Mouse (Mus musculus) stomach, postnatal 0 days (tissue): ENCODE data around the gene Aven. TPM values are rescaled to one million over a fixed set of nuclear protein-coding genes. Genes with fewer than 3 reads are reported as not detected.

Experiments used
- ATAC-seq: fragments of 200-750 bp; cut with Nextera tagmentation; 2 replicates; pipeline ENCODE4 v1.8.0; 2017; ENCODE audit not compliant: low FRiP score, low TSS enrichment
- DNase-seq: peaks from one replicate; pipeline ENCODE4 v3.0.0-alpha.2; 2016; ENCODE audit warnings: low spot score
- H3K27ac ChIP-seq: fragments of 300-500 bp; sonication (generic); replicated peaks from 2 replicates; pipeline ENCODE4 v1.5.1; 2014; ENCODE audit warnings: mild to moderate bottlenecking, control low read depth
- H3K27me3 ChIP-seq: fragments of 300-500 bp; sonication (generic); 2 replicates; pipeline ENCODE4 v1.6.1; 2014; ENCODE audit warnings: low read length; ENCODE audit not compliant: control insufficient read depth, insufficient read depth
- H3K36me3 ChIP-seq: fragments of 300-500 bp; sonication (generic); 2 replicates; pipeline ENCODE4 v1.6.1; 2014; ENCODE audit warnings: low read length, mixed read lengths; ENCODE audit not compliant: control insufficient read depth, insufficient read depth
- H3K4me1 ChIP-seq: fragments of 300-500 bp; sonication (generic); replicated peaks from 2 replicates; pipeline ENCODE4 v1.6.1; 2014; ENCODE audit warnings: antibody characterized with exemption; ENCODE audit not compliant: control insufficient read depth, insufficient read depth
- H3K4me2 ChIP-seq: fragments of 300-500 bp; sonication (generic); replicated peaks from 2 replicates; pipeline ENCODE4 v1.6.1; 2014; ENCODE audit warnings: low read depth, mild to moderate bottlenecking, control low read depth, moderate library complexity
- H3K4me3 ChIP-seq: fragments of 300-500 bp; sonication (generic); 2 replicates; pipeline ENCODE4 v1.5.1; 2014; ENCODE audit warnings: low read depth, low read length, control low read depth
- H3K9ac ChIP-seq: fragments of 300-500 bp; sonication (generic); 2 replicates; pipeline ENCODE4 v1.6.1; 2014; ENCODE audit warnings: mild to moderate bottlenecking, low read length, control low read depth, mixed read lengths
- H3K9me3 ChIP-seq: fragments of 300-500 bp; sonication (generic); 2 replicates; pipeline ENCODE4 v1.6.1; 2016; ENCODE audit warnings: low read length; ENCODE audit not compliant: control insufficient read depth
- CTCF ChIP-seq: IDR thresholded peaks from 2 replicates; pipeline ENCODE4 v1.5.1; 2016; ENCODE audit warnings: antibody characterized with exemption, low read depth, mild to moderate bottlenecking, moderate library complexity
- EP300 ChIP-seq: optimal IDR thresholded peaks from 2 replicates; pipeline ENCODE3; 2016; ENCODE audit warnings: antibody characterized with exemption
- WGBS: fragments of 180-500 bp; shearing (Covaris S2); extraction: QIAGEN DNeasy Blood & Tissue Kit; methylation state at CpG from one replicate; pipeline ENCODE4 v1.1.7; 2014; 5-methylcytosine and 5-hydroxymethylcytosine counted together
- microRNA-seq: library from miRNA; unstranded; fragments of <30 nt; microRNA quantifications from one replicate; pipeline ENCODE4, GENCODE M21; 2016
- polyA plus RNA-seq: library from polyadenylated mRNA; unstranded; fragments of >200 nt; fragmentation: Nextera tagmentation; extraction: Ambion mirVana; gene quantifications from 2 replicates; pipeline ENCODE4 v1.2.1, GENCODE M21; 2015

Gene Aven
- polyA plus RNA-seq, 1 experiment from 2014 or later = 3.6 TPM

DNA sequence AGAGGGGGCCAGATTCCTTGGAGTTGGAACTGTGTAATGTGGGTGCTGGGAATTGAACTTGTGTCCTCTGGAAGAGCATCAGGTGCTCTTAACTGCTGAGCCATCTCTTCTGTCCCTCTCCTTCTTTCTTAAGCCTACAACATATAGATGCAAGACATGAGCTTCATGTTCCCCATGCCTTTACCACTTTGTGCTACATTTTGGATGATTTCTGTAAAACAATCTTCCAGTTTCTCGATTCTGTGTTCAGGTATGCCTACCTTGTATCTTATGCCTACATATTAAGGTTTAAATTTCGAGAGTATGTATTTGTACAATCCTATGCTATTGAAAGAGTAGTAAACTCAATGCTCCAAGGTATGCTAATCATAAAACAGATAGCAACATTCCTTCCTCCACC lies 183.4 kb downstream of the Aven start:
- no peak overlapping the region for H3K27ac ChIP-seq

DNA sequence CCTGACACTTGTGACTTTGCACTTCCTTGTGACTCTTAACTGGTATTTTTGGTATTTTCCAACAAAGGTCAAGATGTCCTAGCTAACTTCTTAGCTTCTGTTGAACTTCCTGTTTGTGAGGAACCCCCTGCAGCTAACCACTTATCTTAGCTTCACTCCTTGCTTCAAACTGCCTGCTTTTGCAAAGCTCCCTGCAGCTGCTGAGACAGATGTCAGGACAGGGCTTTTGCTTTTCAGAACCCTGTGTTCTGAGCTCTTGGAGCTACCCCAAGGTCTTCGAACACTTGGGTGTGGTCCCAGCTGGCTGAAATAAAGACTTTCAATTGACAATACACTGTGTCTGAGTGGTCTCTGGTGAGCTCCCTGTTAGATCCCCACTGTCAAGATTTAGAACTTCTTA lies 184.0 kb downstream of the Aven start:
- H3K9me3 ChIP-seq = no peaks in the 10 kb centered on the region
- TF ChIP-seq CTCF = no peak
- no peak for TF ChIP-seq EP300
- no peaks in the 10 kb centered on the region for H3K36me3 ChIP-seq
- DNase-seq (no peak), ATAC-seq (no peak)
- H3K9ac ChIP-seq = no peak overlapping the region
- H3K4me1 ChIP-seq = no peaks in the 10 kb centered on the region
- H3K4me2 ChIP-seq = no peak overlapping the region
- H3K27me3 ChIP-seq = no peaks in the 10 kb centered on the region
- H3K4me3 ChIP-seq = no peak overlapping the region
- WGBS = 36% methylated on average over 1 of the region's 1 CpGs
- no peak overlapping the region for H3K27ac ChIP-seq

More for the DNA sequence above, 183.4 kb downstream of the Aven start:
- H3K4me3 ChIP-seq = no peak overlapping the region
- no peak for TF ChIP-seq EP300
- no peak for TF ChIP-seq CTCF
- no peak overlapping the region for H3K4me2 ChIP-seq
- no peak overlapping the region for H3K9ac ChIP-seq
- ATAC-seq = no peak
- no peaks in the 10 kb centered on the region for H3K4me1 ChIP-seq
- no peaks in the 10 kb centered on the region for H3K27me3 ChIP-seq
- no peaks in the 10 kb centered on the region for H3K9me3 ChIP-seq
- 70% methylated on average over 2 of the region's 2 CpGs for WGBS
- H3K36me3 ChIP-seq = no peaks in the 10 kb centered on the region
- no peak for DNase-seq

DNA sequence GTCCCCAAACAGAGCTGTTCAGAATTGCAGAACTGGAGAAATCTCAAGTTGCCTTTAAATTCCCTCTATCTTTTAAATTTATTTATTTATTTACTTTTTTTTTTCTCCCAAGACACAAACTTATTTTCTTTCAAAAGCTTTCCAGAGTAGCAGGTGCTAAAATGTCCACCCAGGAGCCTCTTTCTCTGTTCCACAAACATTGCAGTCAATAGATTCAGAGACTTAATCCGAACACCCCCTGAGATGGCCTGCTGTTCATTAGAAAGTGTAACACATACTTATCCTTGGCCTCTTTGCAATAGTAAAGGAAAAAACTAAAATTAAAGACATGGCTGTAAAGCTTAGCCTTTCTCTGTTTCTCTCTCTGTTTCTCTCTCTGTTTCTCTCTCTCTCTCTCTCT lies 184.5 kb downstream of the Aven start:
- Histone ChIP-seq H3K9me3 (no peaks in the 10 kb centered on the region), H3K4me2 (no peak overlapping the region), H3K4me1 (no peaks in the 10 kb centered on the region), H3K27me3 (no peaks in the 10 kb centered on the region), H3K27ac (no peak overlapping the region), H3K9ac (no peak overlapping the region), H3K4me3 (no peak overlapping the region), H3K36me3 (no peaks in the 10 kb centered on the region)
- ATAC-seq = no peak
- TF ChIP-seq CTCF = no peak
- TF ChIP-seq EP300 = no peak
- 80% methylated on average over 1 of the region's 1 CpGs for WGBS
- no peak for DNase-seq

DNA sequence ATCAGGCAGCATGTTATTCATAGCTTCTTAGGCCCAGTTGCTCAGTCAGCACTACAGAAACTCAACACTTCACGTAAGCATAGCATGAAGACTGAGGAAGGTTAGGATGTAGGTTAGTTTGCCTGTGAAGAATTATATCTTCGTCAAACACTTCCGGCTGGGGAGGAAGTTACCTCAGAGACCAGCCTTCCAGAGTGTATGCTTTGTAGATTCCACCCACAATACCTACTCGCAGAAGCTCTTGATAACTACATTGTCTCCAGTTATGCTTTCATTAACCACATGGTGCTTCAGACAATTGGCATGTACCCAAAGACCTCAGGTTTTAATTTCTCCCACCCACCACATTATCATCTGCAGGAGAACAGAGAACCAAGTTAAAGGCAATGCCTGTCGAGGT lies 189.1 kb downstream of the Aven start:
- no peak overlapping the region for H3K4me2 ChIP-seq
- H3K4me1 ChIP-seq = no peaks in the 10 kb centered on the region
- DNase-seq = no peak
- H3K4me3 ChIP-seq = no peak overlapping the region
- H3K9me3 ChIP-seq = no peaks in the 10 kb centered on the region
- no peak overlapping the region for H3K9ac ChIP-seq
- H3K27ac ChIP-seq = no peak overlapping the region
- H3K36me3 ChIP-seq = no peaks in the 10 kb centered on the region
- ATAC-seq = no peak
- TF ChIP-seq EP300 (no peak), CTCF (no peak)
- no peaks in the 10 kb centered on the region for H3K27me3 ChIP-seq
- WGBS = 65% methylated on average over 5 of the region's 5 CpGs

Small RNAs within 50 kb of the gene (microRNA-seq; reads per million reads assigned to microRNA genes)
- gene Gm44374 = not detected

Other genes with a start within 250 kb of the Aven start
- gene Nutm1, start 233.7 kb upstream of the Aven start, polyA plus RNA-seq = 0.06 and 0.10 TPM in 2 replicates
- gene Nop10, start 231.0 kb upstream of the Aven start, polyA plus RNA-seq = 169 and 172 TPM in 2 replicates
- 5.4 and 6.2 TPM in 2 replicates for gene Slc12a6, start 227.1 kb upstream of the Aven start, polyA plus RNA-seq
- gene Gm21985, start 226.7 kb upstream of the Aven start, polyA plus RNA-seq = not detected in 2 replicates
- 120 and 123 TPM in 2 replicates for gene Emc4, start 124.9 kb upstream of the Aven start, polyA plus RNA-seq
- 25.8 and 26.4 TPM in 2 replicates for gene Katnbl1, start 113.8 kb upstream of the Aven start, polyA plus RNA-seq
- 23.6 and 24.5 TPM in 2 replicates for gene Emc7, start 38.0 kb upstream of the Aven start, polyA plus RNA-seq
- gene Chrm5, start 12.2 kb upstream of the Aven start, polyA plus RNA-seq = not detected in 2 replicates